Mouse (Mus musculus) megakaryocyte, embryonic 14.5 days (primary cell): Measurements from ENCODE around the gene Uqcr11. TPM values are rescaled to one million over a fixed set of nuclear protein-coding genes. Genes with fewer than 3 reads are reported as not detected.
A peak's percentile ranks its signal among the peaks of the same experiment; 100 is the strongest.

Experiments used
- H3K27me3 ChIP-seq: replicated peaks from 2 replicates; pipeline ENCODE3; 2012; ENCODE audit warnings: inconsistent platforms
- H3K36me3 ChIP-seq: replicated peaks from 2 replicates; pipeline ENCODE3; 2012; ENCODE audit warnings: low read length, inconsistent platforms, mixed read lengths
- H3K4me1 ChIP-seq: 2 replicates; pipeline ENCODE4 v1.6.1; 2012; ENCODE audit warnings: inconsistent platforms
- H3K4me3 ChIP-seq: replicated peaks from 2 replicates; pipeline ENCODE3; 2012; ENCODE audit warnings: moderate library complexity, mild to moderate bottlenecking, inconsistent platforms
- H3K9me3 ChIP-seq: 2 replicates; pipeline ENCODE4 v1.6.1; 2012; ENCODE audit warnings: inconsistent platforms
- FLI1 ChIP-seq: IDR thresholded peaks from 2 replicates; pipeline ENCODE4 v1.6.1; 2012; ENCODE audit warnings: low read length, inconsistent platforms, mixed read lengths
- GATA1 ChIP-seq: IDR thresholded peaks from 3 replicates; pipeline ENCODE4 v1.6.1; 2012; ENCODE audit warnings: mixed read lengths, low read length, inconsistent platforms, borderline replicate concordance
- polyA plus RNA-seq: library from polyadenylated mRNA; stranded (reverse); fragments of >175 nt; gene quantifications from 2 replicates; pipeline ENCODE4 v1.2.3, GENCODE M21; 2012; ENCODE audit warnings: low replicate concordance; ENCODE audit not compliant: insufficient read depth

Uqcr11 gene
- polyA plus RNA-seq, 1 experiment: 1,591 TPM

DNA sequence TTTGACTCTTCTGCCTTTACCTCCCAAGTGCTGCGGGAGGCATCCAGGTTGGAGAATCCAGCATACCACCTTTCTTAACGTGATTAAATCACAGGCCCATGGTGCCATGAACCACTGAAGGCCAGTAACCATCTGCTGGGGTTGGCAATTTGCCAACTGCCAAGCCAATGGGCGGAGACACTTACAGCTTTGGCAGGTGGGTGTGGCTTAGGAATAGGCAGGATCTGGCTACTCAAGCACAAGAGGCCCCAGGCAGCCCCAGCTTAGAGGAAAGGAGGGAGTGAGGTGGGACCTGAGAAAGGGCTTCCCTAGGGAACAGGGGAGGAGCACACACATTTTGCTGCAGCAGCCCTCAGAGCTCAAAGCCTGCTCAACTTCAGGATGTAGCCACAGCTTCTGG is 11.7 kb upstream of the Uqcr11 start:
- no peak overlapping the region for H3K4me3 ChIP-seq
- TF ChIP-seq GATA1: no peak
- no peak for TF ChIP-seq FLI1
- no peaks in the 10 kb centered on the region for H3K9me3 ChIP-seq
- H3K27me3 ChIP-seq: no peaks in the 10 kb centered on the region
- H3K4me1 ChIP-seq: peaks cover 38% of the 10 kb centered on the region
- H3K36me3 ChIP-seq: peaks cover 100% of the 10 kb centered on the region

DNA sequence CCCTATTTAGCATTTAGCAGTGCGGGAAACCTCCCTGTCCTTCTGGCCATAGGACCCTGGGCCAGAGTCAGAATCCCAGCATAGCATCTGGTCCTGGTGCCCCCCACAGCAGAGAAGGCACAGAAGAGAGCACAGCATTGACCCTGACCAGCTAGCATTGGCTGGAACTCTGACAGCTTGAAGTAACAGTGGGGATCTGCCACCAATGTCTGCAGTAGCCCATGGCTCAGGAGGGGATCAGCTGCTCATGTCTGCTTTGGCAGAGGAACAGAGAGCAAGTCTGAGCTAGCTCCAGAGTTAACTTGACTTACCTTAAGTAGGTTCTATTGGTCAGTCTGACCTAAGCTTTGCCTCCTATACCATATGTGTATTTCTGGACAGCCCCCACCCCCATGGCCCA is 11.2 kb upstream of the Uqcr11 start:
- Histone ChIP-seq H3K36me3 (peaks cover 100% of the 10 kb centered on the region), H3K4me3 (no peak overlapping the region), H3K9me3 (no peaks in the 10 kb centered on the region), H3K4me1 (peaks cover 33% of the 10 kb centered on the region), H3K27me3 (no peaks in the 10 kb centered on the region)
- TF ChIP-seq GATA1: no peak
- TF ChIP-seq FLI1: no peak

DNA sequence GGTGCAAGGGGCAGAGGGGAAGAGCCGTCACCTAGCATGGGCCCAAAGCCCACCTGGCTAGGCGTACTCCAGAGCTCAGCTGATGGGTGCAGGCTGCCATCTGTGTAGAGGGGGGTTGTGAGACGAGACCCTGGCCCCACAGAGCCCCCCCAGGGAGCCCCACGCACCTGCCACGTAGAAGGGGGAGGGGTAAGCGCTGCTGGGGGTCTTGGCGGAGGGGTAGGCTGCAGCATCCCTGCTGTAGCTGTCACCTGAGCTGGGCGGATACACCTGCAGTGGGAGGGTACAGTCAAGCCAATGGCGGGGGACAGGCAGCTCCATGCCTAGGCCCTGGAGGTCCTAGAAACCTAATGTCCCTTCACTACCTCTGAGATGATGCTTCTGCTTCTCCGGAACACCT is 10.7 kb upstream of the Uqcr11 start:
- TF ChIP-seq GATA1 (no peak), FLI1 (no peak)
- peaks cover 100% of the 10 kb centered on the region for H3K36me3 ChIP-seq
- H3K4me3 ChIP-seq: no peak overlapping the region
- peaks cover 32% of the 10 kb centered on the region for H3K4me1 ChIP-seq
- no peaks in the 10 kb centered on the region for H3K27me3 ChIP-seq
- H3K9me3 ChIP-seq: no peaks in the 10 kb centered on the region

DNA sequence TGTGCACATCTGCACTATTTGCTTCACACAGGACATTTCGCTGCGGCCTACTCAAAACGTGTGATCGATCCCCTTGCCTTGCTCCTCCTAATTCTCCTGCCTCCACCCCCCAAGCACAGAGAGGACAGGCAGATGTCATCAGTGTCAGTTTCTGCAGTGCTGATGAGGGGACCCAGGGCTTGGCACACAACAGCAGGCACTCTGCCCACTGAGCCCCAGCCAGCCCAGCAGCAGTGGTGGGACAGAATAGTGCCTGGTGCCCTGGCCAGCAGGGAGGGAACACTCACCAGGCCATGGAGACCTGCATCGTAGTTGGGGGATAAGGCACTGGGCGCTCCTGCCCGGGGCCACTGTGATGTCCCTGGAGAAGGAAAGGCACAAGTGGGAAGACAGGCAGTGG is 8.9 kb upstream of the Uqcr11 start:
- H3K27me3 ChIP-seq: no peaks in the 10 kb centered on the region
- peak overlapping the region; percentile 35 for H3K4me3 ChIP-seq
- H3K9me3 ChIP-seq: no peaks in the 10 kb centered on the region
- TF ChIP-seq GATA1: no peak
- no peak for TF ChIP-seq FLI1
- H3K4me1 ChIP-seq: peaks cover 34% of the 10 kb centered on the region
- H3K36me3 ChIP-seq: peaks cover 100% of the 10 kb centered on the region

DNA sequence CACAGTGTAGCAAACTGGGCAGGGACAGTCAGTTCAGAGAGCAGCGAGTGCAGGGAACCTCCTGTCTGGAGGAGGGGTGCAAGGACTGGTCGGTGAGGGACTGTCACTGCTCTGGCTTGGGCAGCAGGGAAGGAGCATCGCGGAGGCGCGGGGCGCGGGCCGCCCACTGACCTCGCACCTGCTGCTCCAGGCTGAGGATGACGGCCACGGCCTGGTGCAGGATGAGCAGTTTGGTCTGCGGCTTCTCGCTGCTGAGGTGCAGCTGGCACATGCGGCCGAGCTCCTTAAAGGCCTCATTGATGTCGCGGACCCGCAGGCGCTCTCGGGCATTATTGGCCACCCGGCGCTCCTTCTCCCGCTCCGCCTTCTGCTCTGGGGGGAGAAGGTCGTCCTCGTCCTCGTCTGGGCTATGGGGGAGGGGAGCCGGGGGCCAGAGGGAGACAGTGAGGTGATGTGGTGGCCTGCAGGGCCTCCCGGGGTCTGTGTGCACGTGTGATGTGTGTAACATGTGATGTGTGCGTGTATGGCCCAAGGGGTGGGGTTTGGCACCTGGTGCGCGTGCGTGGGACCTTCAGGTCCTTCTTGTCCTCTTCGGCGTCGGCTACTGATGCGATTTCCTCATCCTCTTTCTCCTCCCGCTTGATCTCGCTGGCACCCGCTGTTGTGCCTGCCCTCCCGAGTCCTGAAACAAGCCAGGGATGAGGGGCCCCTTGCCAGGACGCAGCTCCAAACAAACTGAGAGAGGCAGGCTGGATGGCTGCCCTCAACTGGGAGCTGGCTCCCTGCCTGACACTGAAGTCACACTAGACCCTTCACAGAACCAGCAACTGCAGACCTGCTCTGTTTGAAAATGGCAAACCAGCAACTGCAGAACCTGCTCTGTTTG is 6.3 kb upstream of the Uqcr11 start:
- H3K27me3 ChIP-seq: no peaks in the 10 kb centered on the region
- H3K4me1 ChIP-seq: peaks cover 48% of the 10 kb centered on the region
- peaks cover 96% of the 10 kb centered on the region for H3K36me3 ChIP-seq
- no peaks in the 10 kb centered on the region for H3K9me3 ChIP-seq
- TF ChIP-seq FLI1: no peak
- TF ChIP-seq GATA1: no peak
- H3K4me3 ChIP-seq: no peak overlapping the region

DNA sequence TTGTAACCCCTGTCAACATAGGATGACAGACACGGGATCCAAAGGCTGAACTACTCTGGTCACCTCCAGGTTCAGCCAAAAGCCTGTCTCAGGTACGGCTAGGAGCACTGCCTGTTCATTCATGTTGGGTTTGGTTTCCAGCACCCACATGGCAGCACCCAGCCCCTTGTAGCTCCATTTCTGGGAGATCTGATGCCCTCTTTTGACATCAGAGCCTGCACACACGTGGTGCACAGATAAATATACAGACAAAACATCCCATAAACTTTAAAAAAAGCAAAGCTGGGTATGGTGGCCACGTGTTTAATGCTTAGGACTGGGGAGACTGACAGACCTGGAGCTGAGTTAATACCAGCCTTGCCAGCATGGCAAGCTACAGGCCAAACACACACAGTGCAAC is 1.3 kb upstream of the Uqcr11 start:
- Histone ChIP-seq H3K36me3 (peaks cover 71% of the 10 kb centered on the region), H3K4me3 (peak overlapping the region; percentile 96), H3K4me1 (peaks cover 89% of the 10 kb centered on the region), H3K9me3 (0 out of 2 replicates have a peak, but pooled peaks cover 5% of the 10 kb centered on the region), H3K27me3 (no peaks in the 10 kb centered on the region)
- TF ChIP-seq GATA1 (no peak), FLI1 (no peak)

DNA sequence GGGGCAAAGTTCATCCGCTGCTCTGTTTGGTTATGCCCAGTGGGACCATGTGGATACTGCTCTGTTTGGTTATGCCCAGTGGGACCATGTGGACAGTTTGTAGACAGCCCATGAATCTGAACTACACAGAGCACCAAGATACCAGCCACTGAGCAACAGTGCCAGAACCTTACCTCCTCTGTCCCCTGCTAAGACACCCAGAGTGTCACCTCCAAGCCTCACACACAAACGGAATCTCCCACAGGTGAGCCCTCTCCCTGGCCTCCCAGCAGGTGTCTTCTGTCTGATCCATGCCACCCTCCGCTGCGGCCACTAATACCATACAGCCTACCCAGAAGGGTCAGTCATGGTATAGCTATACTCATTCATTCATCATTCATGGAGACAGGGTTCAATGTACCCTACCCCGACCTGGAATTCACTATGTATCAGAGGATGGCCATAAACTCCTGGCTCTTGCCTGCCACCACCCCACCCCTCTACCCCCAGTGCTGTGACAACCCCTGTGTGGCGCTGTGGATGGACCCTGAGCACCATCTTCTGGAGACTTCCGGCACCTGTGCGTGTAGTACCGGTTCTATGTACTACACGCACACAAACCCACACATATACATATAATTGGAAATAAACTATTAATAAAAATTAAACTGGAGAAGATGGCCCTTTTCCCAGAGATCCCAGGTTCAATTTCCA is 1.0 kb downstream of the Uqcr11 start:
- peaks cover 84% of the 10 kb centered on the region for H3K4me1 ChIP-seq
- peak overlapping the region; percentile 96 for H3K4me3 ChIP-seq
- 0 out of 2 replicates have a peak, but pooled peaks cover 5% of the 10 kb centered on the region for H3K9me3 ChIP-seq
- no peak for TF ChIP-seq FLI1
- no peak for TF ChIP-seq GATA1
- H3K27me3 ChIP-seq: no peaks in the 10 kb centered on the region
- peaks cover 67% of the 10 kb centered on the region for H3K36me3 ChIP-seq

DNA sequence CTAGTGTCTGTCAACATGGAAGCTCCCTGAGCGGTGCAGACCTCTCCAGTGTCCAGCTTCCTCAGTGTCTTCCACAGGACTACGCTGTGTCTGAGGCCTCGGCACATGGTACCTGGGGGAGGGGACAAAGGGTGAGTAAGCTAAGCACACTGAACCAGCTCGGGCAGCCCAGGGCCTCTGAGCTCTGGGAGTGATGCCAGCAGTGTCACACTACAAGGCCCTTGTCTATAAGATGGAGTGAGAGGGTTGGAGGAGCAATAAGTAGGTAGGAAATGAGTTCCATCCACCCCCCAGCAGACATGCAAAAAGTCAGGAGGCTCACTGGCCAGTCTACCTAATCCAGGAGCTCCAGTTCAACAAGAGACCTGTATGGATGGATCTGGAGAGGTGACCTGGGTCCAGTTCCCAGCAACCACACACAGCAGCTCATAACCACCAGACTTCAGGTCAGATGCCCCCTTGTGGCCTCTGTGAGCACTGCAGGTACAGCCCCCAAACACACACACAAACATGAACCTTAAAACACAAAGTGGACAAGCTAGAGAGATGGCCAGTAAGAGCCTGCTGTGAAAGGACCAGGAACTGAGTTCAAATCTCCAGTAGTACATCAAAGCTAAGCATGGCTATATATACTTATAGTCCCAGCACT is 3.5 kb downstream of the Uqcr11 start:
- no peak for TF ChIP-seq GATA1
- TF ChIP-seq FLI1: no peak
- Histone ChIP-seq H3K4me1 (peaks cover 73% of the 10 kb centered on the region), H3K9me3 (0 out of 2 replicates have a peak, but pooled peaks cover 5% of the 10 kb centered on the region), H3K36me3 (peaks cover 44% of the 10 kb centered on the region), H3K27me3 (no peaks in the 10 kb centered on the region), H3K4me3 (no peak overlapping the region)

DNA sequence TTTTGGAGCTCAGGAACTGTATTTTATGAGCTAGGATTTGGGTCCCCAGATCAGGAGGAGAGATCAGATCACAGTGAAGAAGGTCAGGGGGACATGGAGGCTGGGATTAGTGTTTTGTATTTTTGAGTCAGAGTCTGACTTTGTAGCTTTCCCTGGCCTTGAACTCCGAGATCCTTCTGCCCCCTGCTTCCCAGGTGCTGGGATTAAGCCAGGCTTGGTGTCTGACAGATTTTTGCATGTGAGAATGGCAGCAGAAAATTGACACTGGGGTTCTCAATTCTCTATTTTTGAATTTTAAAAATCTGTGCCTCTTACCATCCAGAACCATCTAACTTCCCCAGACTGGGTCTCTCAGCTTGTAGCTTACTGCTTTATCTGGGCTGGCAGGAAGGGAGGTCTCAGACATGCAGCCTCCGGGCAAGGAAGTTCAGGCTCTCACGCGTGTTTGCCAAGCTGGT is 5.9 kb downstream of the Uqcr11 start:
- 0 out of 2 replicates have a peak, but pooled peaks cover 5% of the 10 kb centered on the region for H3K9me3 ChIP-seq
- no peak for TF ChIP-seq FLI1
- TF ChIP-seq GATA1: no peak
- H3K36me3 ChIP-seq: peaks cover 62% of the 10 kb centered on the region
- H3K4me3 ChIP-seq: peak overlapping the region; percentile 91
- no peaks in the 10 kb centered on the region for H3K27me3 ChIP-seq
- peaks cover 79% of the 10 kb centered on the region for H3K4me1 ChIP-seq
